18 mouse cellular contexts compared by ENCODE assay signal in the genomic region with DNA sequence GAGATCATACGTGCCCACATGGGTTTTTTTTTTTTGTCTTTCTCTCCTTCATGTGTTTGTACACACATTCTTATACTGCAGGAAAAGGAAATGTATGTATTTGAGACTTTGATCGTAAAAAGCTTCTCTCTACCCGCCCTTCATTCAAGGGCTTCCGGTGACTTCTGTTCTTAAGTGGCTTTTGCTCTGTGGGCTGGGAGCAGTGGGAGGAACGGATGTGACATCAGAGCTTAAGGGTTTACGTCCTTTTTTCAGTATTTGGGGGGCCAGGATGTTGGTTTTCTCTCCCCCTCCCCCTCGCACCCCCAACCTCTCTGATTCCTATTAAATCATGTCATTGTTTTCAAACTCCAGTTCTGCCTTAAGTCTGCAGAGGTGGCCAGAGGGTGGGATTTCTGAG.
DNase-seq lines count a peak whose midpoint lies in the region; ATAC-seq and TF ChIP-seq lines count a peak whose summit lies in the region.
"Had no signal": no experiment of that assay in that cellular context is flagged by ENCODE, and none has a peak within 500 bp of the region (broad histone marks: within the 10 kb centered on the region; RNA-seq: fewer than 3 reads in every experiment).

No protein-coding gene starts in this region.

- no peak for TF ChIP-seq CTCF in lung, postnatal 0 days (IDR thresholded peaks at IDR 0.05)
- no peak for TF ChIP-seq CTCF in gastrocnemius, adult 2 months (IDR thresholded peaks at IDR 0.05)

- intact Hi-C loops in gastrocnemius, adult 2 months (cut with DNase I), result no loop called here

- no peak overlapping the region for H3K27ac ChIP-seq in lung, postnatal 0 days (ENCODE audit: low read length)
- H3K27ac ChIP-seq in midbrain, embryonic 14.5 days (replicated peaks; ENCODE audit: low read depth, low read length), result peak overlapping the region; percentile 83
- no peak overlapping the region for H3K27ac ChIP-seq in gastrocnemius, adult 2 months
- H3K27ac ChIP-seq in forebrain, embryonic 14.5 days (ENCODE audit: low read depth, low read length), result no peak overlapping the region
- H3K27ac ChIP-seq: forebrain, embryonic 15.5 days; heart, embryonic 15.5 days; liver, embryonic 12.5 days; macrophage; neural tube, embryonic 13.5 days had no signal

- ATAC-seq in lung, postnatal 0 days, result no peak
- no peak for ATAC-seq in midbrain, embryonic 14.5 days (ENCODE audit: low FRiP score, low TSS enrichment)
- no peak for ATAC-seq in forebrain, embryonic 14.5 days
- ATAC-seq: liver, embryonic 12.5 days had no signal

- 0 out of 2 replicates have a peak overlapping the region, but pooled peaks have one; percentile 6 for H3K4me2 ChIP-seq in lung, postnatal 0 days (replicated peaks; ENCODE audit: low read depth, low read length)
- no peak overlapping the region for H3K4me2 ChIP-seq in midbrain, embryonic 14.5 days (ENCODE audit: low read length)
- no peak overlapping the region for H3K4me2 ChIP-seq in forebrain, embryonic 14.5 days (ENCODE audit: low read length)
- H3K4me2 ChIP-seq: embryonic facial prominence, embryonic 15.5 days; heart, embryonic 15.5 days; liver, embryonic 12.5 days; neural tube, embryonic 13.5 days had no signal

- 35% methylated on average over 7 of the region's 7 CpGs for WGBS in lung, postnatal 0 days
- 74% methylated on average over 7 of the region's 7 CpGs for WGBS in midbrain, embryonic 14.5 days
- WGBS in forebrain, embryonic 14.5 days, result 79% methylated on average over 7 of the region's 7 CpGs

- DNase-seq in lung, postnatal 0 days (ENCODE audit: low spot score), result peak; percentile 44
- no peak for DNase-seq in lung, postnatal 4 days
- DNase-seq in R1 (ENCODE audit: low read depth, low spot score), result peak; percentile 38
- no peak for DNase-seq in midbrain, embryonic 14.5 days
- peak; percentile 55 to 59 for DNase-seq in thymus, postnatal 10 days (ENCODE audit: low spot score in 2 of 2)
- DNase-seq in gastrocnemius, adult 2 months, result no peak
- no peak for DNase-seq in forebrain, embryonic 14.5 days (ENCODE audit: low spot score)
- DNase-seq in heart, adult 9 months (ENCODE audit: low spot score in 2 of 2), result no peak
- DNase-seq: adrenal gland, postnatal 25 days; cerebellum, postnatal 36 days; kidney, postnatal 36 days; spleen, adult 18-20 months had no signal

- H3K4me3 ChIP-seq in lung, postnatal 0 days (ENCODE audit: low read depth, low read length), result no peak overlapping the region
- no peak overlapping the region for H3K4me3 ChIP-seq in midbrain, embryonic 14.5 days (replicated peaks; ENCODE audit: low read depth, low read length)
- H3K4me3 ChIP-seq in gastrocnemius, adult 2 months, result no peak overlapping the region
- no peak overlapping the region for H3K4me3 ChIP-seq in forebrain, embryonic 14.5 days (ENCODE audit: low read depth, low read length)
- H3K4me3 ChIP-seq: embryonic facial prominence, embryonic 15.5 days; forebrain, embryonic 15.5 days; heart, embryonic 15.5 days; liver, embryonic 12.5 days; neural tube, embryonic 13.5 days had no signal

- TF ChIP-seq EP300 in lung, postnatal 0 days (IDR thresholded peaks at IDR 0.05), result no peak

- no peaks in the 10 kb centered on the region for H3K27me3 ChIP-seq in lung, postnatal 0 days (replicated peaks; ENCODE audit: insufficient read depth, low read length)
- no peaks in the 10 kb centered on the region for H3K27me3 ChIP-seq in midbrain, embryonic 14.5 days (ENCODE audit: control insufficient read depth, insufficient read depth, low read length)
- H3K27me3 ChIP-seq in forebrain, embryonic 14.5 days (replicated peaks; ENCODE audit: control insufficient read depth, insufficient read depth, low read length), result peaks cover 21% of the 10 kb centered on the region; the same call in 1 of the 2 replicates
- H3K27me3 ChIP-seq: embryonic facial prominence, embryonic 15.5 days; heart, embryonic 15.5 days had no signal

- no peaks in the 10 kb centered on the region for H3K9me3 ChIP-seq in lung, postnatal 0 days (ENCODE audit: low read length)
- H3K9me3 ChIP-seq in midbrain, embryonic 14.5 days (ENCODE audit: control insufficient read depth, low read length), result no peaks in the 10 kb centered on the region
- no peaks in the 10 kb centered on the region for H3K9me3 ChIP-seq in forebrain, embryonic 14.5 days (replicated peaks; ENCODE audit: control insufficient read depth, low read length)
- H3K9me3 ChIP-seq: embryonic facial prominence, embryonic 15.5 days; forebrain, embryonic 15.5 days; heart, embryonic 15.5 days; liver, embryonic 12.5 days; neural tube, embryonic 13.5 days had no signal

- peaks cover 18% of the 10 kb centered on the region; the same call in 1 of the 2 replicates for H3K36me3 ChIP-seq in lung, postnatal 0 days (ENCODE audit: insufficient read depth, low read length)
- H3K36me3 ChIP-seq in midbrain, embryonic 14.5 days (ENCODE audit: control insufficient read depth, insufficient read depth, low read length), result peaks cover 42% of the 10 kb centered on the region
- H3K36me3 ChIP-seq in forebrain, embryonic 14.5 days (ENCODE audit: control insufficient read depth, insufficient read depth, low read length), result peaks cover 9% of the 10 kb centered on the region; the same call in 1 of the 2 replicates
- H3K36me3 ChIP-seq: forebrain, embryonic 15.5 days had no signal

- no peaks in the 10 kb centered on the region for H3K4me1 ChIP-seq in lung, postnatal 0 days (ENCODE audit: insufficient read depth, low read depth, low read length)
- peaks cover 21% of the 10 kb centered on the region for H3K4me1 ChIP-seq in midbrain, embryonic 14.5 days (ENCODE audit: control insufficient read depth, insufficient read depth, low read length)
- peaks cover 14% of the 10 kb centered on the region for H3K4me1 ChIP-seq in forebrain, embryonic 14.5 days (ENCODE audit: control insufficient read depth, insufficient read depth, low read length)
- H3K4me1 ChIP-seq: heart, embryonic 15.5 days; liver, embryonic 12.5 days had no signal

- no peak overlapping the region for H3K9ac ChIP-seq in lung, postnatal 0 days (replicated peaks; ENCODE audit: low read depth)
- no peak overlapping the region for H3K9ac ChIP-seq in midbrain, embryonic 14.5 days (replicated peaks; ENCODE audit: low read length)
- no peak overlapping the region for H3K9ac ChIP-seq in forebrain, embryonic 14.5 days (ENCODE audit: low read length)
- H3K9ac ChIP-seq: embryonic facial prominence, embryonic 15.5 days; forebrain, embryonic 15.5 days; heart, embryonic 15.5 days; liver, embryonic 12.5 days; neural tube, embryonic 13.5 days had no signal

Comparison
In these comparisons a context has a peak if more than half of its experiments do, and no peak if none do; other contexts are left out.
1. DNase-seq: peak in lung, postnatal 0 days (single experiment), R1 (single experiment) and thymus, postnatal 10 days (2 of 2); none in lung, postnatal 4 days (0 of 2), midbrain, embryonic 14.5 days (single experiment), gastrocnemius, adult 2 months (single experiment), forebrain, embryonic 14.5 days (single experiment) and heart, adult 9 months (0 of 2).